Mouse (Mus musculus) cerebellum, adult 18-20 months (tissue): ENCODE data around the gene Dazap1.

ENCODE experiments used
- DNase-seq, 2 experiments: peaks; one replicate each; pipeline ENCODE4 v3.0.0; 2021

Gene Dazap1

GRCm38 (mm10) chr10:80250059-80250458, 11.2 kb upstream of the Dazap1 start:
- DNase-seq, result no peak

GRCm38 (mm10) chr10:80250573-80250972, 10.7 kb upstream of the Dazap1 start:
- DNase-seq, result no peak

GRCm38 (mm10) chr10:80252011-80252410, 9.3 kb upstream of the Dazap1 start:
- no peak for DNase-seq

- no peak for DNase-seq
Measured at GRCm38 (mm10) chr10:80252493-80253274, 8.6 kb upstream of the Dazap1 start.

- no peak for DNase-seq
Measured at GRCm38 (mm10) chr10:80253551-80253950, 7.7 kb upstream of the Dazap1 start.

GRCm38 (mm10) chr10:80254331-80255297, 6.7 kb upstream of the Dazap1 start:
- no peak for DNase-seq

- DNase-seq, result peak in 1 of 2 experiments; percentile 48
Measured at GRCm38 (mm10) chr10:80255881-80256535, 5.3 kb upstream of the Dazap1 start.

- DNase-seq, result peak in 1 of 2 experiments; percentile 38
Measured at GRCm38 (mm10) chr10:80257936-80258335, 3.4 kb upstream of the Dazap1 start.

GRCm38 (mm10) chr10:80258752-80259462, 2.4 kb upstream of the Dazap1 start:
- no peak for DNase-seq

- no peak for DNase-seq
Measured at GRCm38 (mm10) chr10:80259463-80259805, 1.9 kb upstream of the Dazap1 start.

GRCm38 (mm10) chr10:80259861-80260641, 1.2 kb upstream of the Dazap1 start:
- DNase-seq, result peak; percentile 80 to 81

- peak; percentile 87 to 89 for DNase-seq
Measured at GRCm38 (mm10) chr10:80261585-80261968, 291 bp downstream of the Dazap1 start.

- no peak for DNase-seq
Measured at GRCm38 (mm10) chr10:80262169-80262568, 883 bp downstream of the Dazap1 start.

- no peak for DNase-seq
Measured at GRCm38 (mm10) chr10:80262776-80263365, 1.6 kb downstream of the Dazap1 start.

GRCm38 (mm10) chr10:80264341-80265148, 3.3 kb downstream of the Dazap1 start:
- peak; percentile 98 to 100 for DNase-seq

- DNase-seq, result no peak
Measured at GRCm38 (mm10) chr10:80265149-80265486, 3.8 kb downstream of the Dazap1 start.

GRCm38 (mm10) chr10:80270099-80270498, 8.8 kb downstream of the Dazap1 start:
- DNase-seq, result no peak

- DNase-seq, result peak; percentile 60 to 61
Measured at GRCm38 (mm10) chr10:80270734-80271181, 9.5 kb downstream of the Dazap1 start.

GRCm38 (mm10) chr10:80271186-80271843, 10.0 kb downstream of the Dazap1 start:
- DNase-seq, result no peak
